Mouse (Mus musculus): ENCODE data around the gene Plpp6. TPM values are rescaled to one million over a fixed set of nuclear protein-coding genes. Genes with fewer than 3 reads are reported as not detected.

Plpp6 gene
- 1 to 10 TPM in 1 of 2 experiments, under 1 TPM in 1; 0.84 to 4.5 TPM for polyA plus RNA-seq (2012; fragmentation: generic; extraction: Trizol)

GRCm38 (mm10) chr19:28963842-28964551, at the start of gene Plpp6:
Plpp6 (plus strand) TSS chr19:28963953.

GRCm38 (mm10) chr19:28967652-28968051, 3.9 kb downstream of the Plpp6 start, which contains the start of gene 4430402I18Rik:
4430402I18Rik (minus strand) TSS chr19:28967800.

GRCm38 (mm10) chr19:28990194-28990589, 26.4 kb downstream of the Plpp6 start, which contains the start of gene Cdc37l1:
Cdc37l1 (plus strand) TSS chr19:28990352.

Other genes with a start within 250 kb of the Plpp6 start
- under 1 TPM; 0.04 to 0.12 TPM for gene Slc1a1, start 128.9 kb upstream of the Plpp6 start, polyA plus RNA-seq (2012; fragmentation: generic; extraction: Trizol)
- gene 4430402I18Rik, start 3.8 kb downstream of the Plpp6 start, polyA plus RNA-seq (2012; fragmentation: generic; extraction: Trizol): under 1 TPM; 0.04 to 0.52 TPM
- gene Cdc37l1, start 26.4 kb downstream of the Plpp6 start, polyA plus RNA-seq (2012; fragmentation: generic; extraction: Trizol): 1 to 10 TPM in 1 of 2 experiments, under 1 TPM in 1; 0.66 to 8.6 TPM
- gene Ak3, start 84.0 kb downstream of the Plpp6 start, polyA plus RNA-seq (2012; fragmentation: generic; extraction: Trizol): 10 to 100 TPM; 11.1 to 64.0 TPM
- gene Rcl1, start 137.4 kb downstream of the Plpp6 start, polyA plus RNA-seq (2012; fragmentation: generic; extraction: Trizol): 10 to 100 TPM; 22.0 to 26.8 TPM